Mouse (Mus musculus) G1E (cell line): ENCODE measurements around the gene Ccdc69. TPM values are rescaled to one million over a fixed set of nuclear protein-coding genes. Genes with fewer than 3 reads are reported as not detected.
"Not testable (repeated sequence)": the region's sequence is repeated elsewhere in the genome, so short reads cannot be mapped to it uniquely, and the experiment has no call there.

Experiments
- ATAC-seq: 2 replicates; pipeline ENCODE4 v1.8.0; 2016; ENCODE audit warnings: mild to moderate bottlenecking; ENCODE audit not compliant: insufficient number of reproducible peaks, poor library complexity, low FRiP score, severe bottlenecking; ENCODE audit errors: extremely low read depth
- DNase-seq: peaks from one replicate; pipeline ENCODE4 v3.0.0; 2012; ENCODE audit warnings: low spot score
- H3K27me3 ChIP-seq: 2 replicates; pipeline ENCODE4 v1.6.1; 2012; ENCODE audit warnings: mild to moderate bottlenecking, low read length, inconsistent platforms; ENCODE audit not compliant: insufficient read depth
- H3K36me3 ChIP-seq: replicated peaks from 2 replicates; pipeline ENCODE3; 2012; ENCODE audit warnings: mild to moderate bottlenecking, inconsistent platforms
- H3K4me1 ChIP-seq: 2 replicates; pipeline ENCODE4 v1.6.1; 2012; ENCODE audit warnings: low read depth, low read length, inconsistent platforms, mixed read lengths; ENCODE audit not compliant: insufficient read depth
- H3K4me3 ChIP-seq: 2 replicates; pipeline ENCODE4 v1.5.1; 2012; ENCODE audit warnings: low read depth, mild to moderate bottlenecking, inconsistent platforms, low read length, moderate library complexity, mixed read lengths
- H3K9me3 ChIP-seq: replicated peaks from 2 replicates; pipeline ENCODE4 v1.6.1; 2012; ENCODE audit warnings: inconsistent platforms
- CTCF ChIP-seq: IDR thresholded peaks from 2 replicates; pipeline ENCODE4 v1.5.1; 2012; ENCODE audit warnings: low read depth, low read length, inconsistent platforms, mixed read lengths
- GATA1 ChIP-seq: IDR thresholded peaks from 2 replicates; pipeline ENCODE4 v1.6.1; 2012; ENCODE audit warnings: borderline replicate concordance, low read length, inconsistent platforms, mixed read lengths
- GATA2 ChIP-seq: IDR thresholded peaks from 2 replicates; pipeline ENCODE4 v1.6.1; 2012; ENCODE audit warnings: low read depth, low read length, inconsistent platforms, borderline replicate concordance
- POLR2AphosphoS5 ChIP-seq: IDR thresholded peaks from 2 replicates; pipeline ENCODE4 v1.6.1; 2012; ENCODE audit warnings: low read depth, low read length, inconsistent platforms; ENCODE audit not compliant: insufficient replicate concordance
- TAL1 ChIP-seq: conservative IDR thresholded peaks from 2 replicates; pipeline ENCODE4 v1.6.1; 2012; ENCODE audit warnings: low read depth, low read length, inconsistent platforms, mixed read lengths
- polyA plus RNA-seq: library from polyadenylated mRNA; stranded (reverse); fragments of >175 nt; gene quantifications from 2 replicates; pipeline ENCODE4 v1.2.3, GENCODE M21; 2012
- total RNA-seq, 2 experiments: library from RNA; stranded (forward) in 1 of 2; stranded (reverse) in 1 of 2; fragments of 200-1000 nt in 1 of 2; fragments of >200 nt in 1 of 2; fragmentation: Nextera tagmentation in 1 of 2; gene quantifications; 2 replicates each; pipeline ENCODE4 v1.2.3; 2014 to 2017

Ccdc69 gene
- total and polyA plus RNA-seq, 3 experiments: not detected

DNA sequence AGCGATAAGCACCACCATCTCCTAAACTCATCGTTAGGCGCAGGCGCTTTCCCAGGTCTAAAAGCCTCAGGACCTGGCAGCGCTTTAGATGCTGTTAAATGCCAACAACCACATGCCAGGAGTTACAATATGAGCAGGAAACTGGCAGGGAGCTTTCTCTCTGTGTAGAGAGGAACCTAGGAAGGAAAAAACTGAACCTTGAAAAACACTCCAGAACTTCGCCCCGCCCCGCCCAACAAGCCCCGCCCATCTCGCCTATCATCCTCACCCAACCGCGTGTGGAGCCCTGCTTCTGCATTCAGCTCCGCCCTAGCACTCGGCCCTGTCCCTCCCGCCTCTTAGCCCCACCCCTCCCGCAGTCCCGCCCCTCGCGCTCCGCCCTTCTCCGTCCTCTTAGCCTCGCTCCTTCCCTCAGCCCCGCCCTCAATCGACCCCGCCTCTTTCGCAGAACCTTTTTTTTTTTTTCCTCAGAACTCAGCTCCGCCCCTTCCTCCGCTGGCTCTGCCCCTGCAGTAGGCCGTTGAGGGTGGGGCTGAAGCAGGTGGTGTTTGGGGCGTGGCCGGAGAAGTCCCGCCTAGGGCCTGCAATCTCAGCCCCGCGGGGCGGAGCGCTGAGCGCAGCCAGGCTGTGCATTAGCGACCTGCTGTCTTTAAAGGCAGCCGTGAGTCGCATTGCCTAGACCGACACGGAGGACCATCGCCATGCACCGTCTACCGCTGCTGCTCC, 19.7 kb upstream of the Ccdc69 start, which contains the start of gene Gm2a:
Gm2a (plus strand) TSS at position 653 of the 726 bp plus-strand sequence.
- TF ChIP-seq POLR2AphosphoS5: no peak
- no peak for ATAC-seq
- Histone ChIP-seq H3K27me3 (peaks cover 10% of the 10 kb centered on the region), H3K4me3 (no peak within 1 kb of the TSS), H3K4me1 (no peaks in the 10 kb centered on the region; the same call in 1 of the 2 replicates), H3K9me3 (peaks cover 5% of the 10 kb centered on the region), H3K36me3 (no peaks in the 10 kb centered on the region)
- no peak for DNase-seq

DNA sequence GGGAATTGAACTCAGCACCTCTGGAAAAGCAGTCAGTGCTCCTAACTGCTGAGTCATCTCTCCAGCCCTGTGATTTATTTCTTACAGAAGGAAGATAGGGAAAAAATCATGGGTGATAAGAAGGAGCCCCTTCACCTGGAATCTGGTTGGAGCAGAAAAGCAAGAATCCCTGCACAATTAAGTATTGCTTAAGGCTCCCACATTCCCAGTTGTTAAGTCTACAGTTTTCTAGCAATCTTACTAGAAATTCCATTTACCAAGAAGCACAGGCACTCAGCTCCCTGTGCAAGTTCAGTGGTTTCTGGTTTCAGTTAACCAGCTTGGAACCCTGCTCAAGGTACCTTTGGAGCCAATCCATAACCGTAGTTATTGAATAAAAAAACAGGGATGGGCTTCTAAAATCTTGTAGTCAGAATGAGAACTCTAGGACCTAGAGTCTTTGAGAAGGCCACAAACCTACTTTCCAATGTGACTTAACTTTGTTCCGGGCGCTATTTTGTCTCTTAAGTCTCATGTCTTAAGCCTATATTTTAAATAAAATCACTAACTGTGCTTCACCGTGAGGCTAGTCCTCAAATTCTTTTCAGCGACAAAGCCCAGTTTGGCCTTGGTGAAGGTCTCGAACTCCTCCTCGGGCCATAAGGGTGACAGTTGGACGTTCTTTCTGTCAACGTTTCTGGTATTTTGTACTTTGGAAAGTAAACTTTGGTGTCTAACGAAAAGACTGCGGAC, 19.0 kb upstream of the Ccdc69 start:
- no peak for TF ChIP-seq POLR2AphosphoS5
- no peak for TF ChIP-seq GATA1
- no peak for ATAC-seq
- Histone ChIP-seq H3K9me3 (peaks cover 5% of the 10 kb centered on the region), H3K27me3 (peaks cover 10% of the 10 kb centered on the region), H3K4me3 (no peak overlapping the region), H3K36me3 (no peaks in the 10 kb centered on the region), H3K4me1 (no peaks in the 10 kb centered on the region; the same call in 1 of the 2 replicates)
- no peak for DNase-seq

DNA sequence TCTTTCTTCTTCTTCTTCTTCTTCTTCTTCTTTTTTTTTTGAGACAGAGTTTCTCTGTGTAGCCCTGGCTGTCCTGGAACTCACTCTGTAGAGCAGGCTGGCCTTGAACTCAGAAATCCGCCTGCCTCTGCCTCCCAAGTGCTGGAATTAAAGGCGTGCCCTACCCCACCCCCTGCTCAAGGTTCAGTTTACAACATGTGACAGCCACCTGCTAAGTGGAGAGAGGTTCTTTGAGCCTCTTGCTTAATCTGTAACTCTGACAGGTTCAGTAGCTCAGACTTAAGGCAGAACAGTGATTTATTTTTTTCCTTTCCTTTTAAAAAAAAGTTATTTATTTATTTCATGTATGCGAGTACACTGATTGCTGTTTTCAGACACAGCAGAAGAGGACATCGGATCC, 18.4 kb upstream of the Ccdc69 start:
- H3K4me1 ChIP-seq, ATAC-seq, H3K4me3 ChIP-seq, H3K27me3 ChIP-seq, H3K9me3 ChIP-seq, DNase-seq, H3K36me3 ChIP-seq: not testable (repeated sequence)

DNA sequence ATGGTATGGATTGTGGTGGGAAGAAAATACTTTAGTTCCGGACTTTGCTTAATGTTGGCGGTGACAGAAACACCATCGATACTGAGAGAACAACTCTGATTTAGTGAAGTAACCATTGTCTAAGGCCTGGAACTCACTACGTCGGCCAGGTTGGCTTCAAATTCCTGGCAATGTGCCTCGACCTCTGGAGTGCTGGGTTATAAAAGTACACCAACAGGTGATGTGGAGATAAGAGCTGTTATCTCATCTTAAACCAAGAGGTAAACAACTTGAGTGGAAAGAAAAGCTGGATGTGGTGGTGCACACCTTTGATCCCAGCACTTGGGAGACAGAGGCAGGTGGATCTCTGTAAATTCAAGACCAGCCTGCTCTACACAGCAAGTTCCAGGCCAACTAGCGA, 15.2 kb upstream of the Ccdc69 start:
- no peak for ATAC-seq

DNA sequence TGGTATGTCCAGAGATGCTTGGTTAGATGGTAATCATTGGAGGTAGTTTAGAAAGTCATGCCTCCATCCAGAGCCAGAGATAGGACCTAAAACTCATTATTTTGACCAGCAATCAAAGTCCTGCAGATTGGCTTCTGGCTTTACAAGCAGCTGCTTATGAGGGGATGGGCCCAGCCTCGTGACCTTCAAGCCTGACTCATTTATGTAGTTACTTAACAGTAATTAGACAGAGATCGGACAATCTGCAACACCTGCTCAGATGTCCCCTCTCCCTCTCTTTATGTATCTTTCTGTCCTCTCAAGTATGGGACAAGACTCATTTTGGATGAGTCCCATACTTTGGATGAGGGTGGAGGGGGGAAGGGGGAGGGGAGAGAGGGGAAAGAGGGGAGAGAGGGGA, 12.0 kb upstream of the Ccdc69 start:
- Histone ChIP-seq H3K4me3 (no peak overlapping the region), H3K9me3 (no peaks in the 10 kb centered on the region), H3K27me3 (peaks cover 3% of the 10 kb centered on the region; the same call in 1 of the 2 replicates), H3K36me3 (no peaks in the 10 kb centered on the region), H3K4me1 (no peaks in the 10 kb centered on the region)
- ATAC-seq (no peak), DNase-seq (no peak)
- no peak for TF ChIP-seq GATA1
- TF ChIP-seq POLR2AphosphoS5: no peak
- no peak for TF ChIP-seq TAL1
- TF ChIP-seq CTCF: no peak
- no peak for TF ChIP-seq GATA2

More for the DNA sequence above, 15.2 kb upstream of the Ccdc69 start:
- Histone ChIP-seq H3K27me3 (peaks cover 4% of the 10 kb centered on the region; the same call in 1 of the 2 replicates), H3K36me3 (no peaks in the 10 kb centered on the region), H3K4me3 (no peak overlapping the region), H3K4me1 (no peaks in the 10 kb centered on the region), H3K9me3 (peaks cover 4% of the 10 kb centered on the region)
- no peak for DNase-seq
- TF ChIP-seq TAL1 (no peak), POLR2AphosphoS5 (no peak), GATA2 (no peak), GATA1 (no peak), CTCF (no peak)

DNA sequence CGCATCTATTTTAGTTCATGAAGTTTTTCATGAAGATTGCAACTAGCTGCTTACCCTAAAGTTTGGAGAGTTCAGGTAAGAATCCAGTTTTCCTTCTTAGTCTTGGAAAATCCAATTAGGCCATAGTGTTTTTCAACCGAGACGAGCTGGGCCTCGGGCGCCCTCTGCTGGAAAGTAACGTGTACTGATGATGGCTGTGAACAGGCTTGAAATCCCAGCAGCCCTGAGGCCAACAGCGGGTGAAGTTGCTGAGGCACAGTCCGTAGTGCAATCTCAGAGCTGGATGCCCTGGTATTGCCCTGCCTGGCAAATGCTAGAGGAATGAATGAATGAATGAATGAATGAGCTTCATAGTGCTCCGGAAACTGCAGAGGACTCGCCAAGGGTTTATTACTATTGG, 9.1 kb upstream of the Ccdc69 start:
- Histone ChIP-seq H3K9me3 (no peaks in the 10 kb centered on the region), H3K4me1 (no peaks in the 10 kb centered on the region), H3K27me3 (peaks cover 3% of the 10 kb centered on the region; the same call in 1 of the 2 replicates), H3K36me3 (no peaks in the 10 kb centered on the region), H3K4me3 (no peak overlapping the region)
- ATAC-seq (no peak), DNase-seq (peak; percentile 38)
- TF ChIP-seq CTCF (peak; percentile 74), POLR2AphosphoS5 (no peak), GATA1 (no peak), GATA2 (no peak)
